In genomic region chr6:48842111-48842842, GRCm38 (mm10) we compare ENCODE assay signal across 8 mouse cellular contexts. TPM values are rescaled to one million over a fixed set of nuclear protein-coding genes. Genes with fewer than 3 reads are reported as not detected.
DNase-seq lines count a peak whose midpoint lies in the region; ATAC-seq and TF ChIP-seq lines count a peak whose summit lies in the region.
"Had no signal": no experiment of that assay in that cellular context is flagged by ENCODE, and none has a peak within 500 bp of the region (broad histone marks: within the 10 kb centered on the region; RNA-seq: fewer than 3 reads in every experiment).

No protein-coding gene starts in this region.

- no peaks in the 10 kb centered on the region; the same call in 1 of the 2 replicates for H3K4me1 ChIP-seq in small intestine, adult 2 months (ENCODE audit: control insufficient read depth, insufficient read depth, insufficient read length, low read length)

- DNase-seq in 3T3-L1 (ENCODE audit: low read depth, low spot score) (peak; percentile 68), A20 (ENCODE audit: low read depth, low spot score) (peak; percentile 61)
- peak; percentile 80 for DNase-seq in kidney, adult 18-20 months
- DNase-seq in lung, adult 18-20 months = peak; percentile 67 to 73
- no peak for DNase-seq in cerebellum, adult 18-20 months

- H3K27ac ChIP-seq in small intestine, adult 2 months (ENCODE audit: insufficient read depth, low read depth, low read length) = peak overlapping the region; percentile 80

- TF ChIP-seq POLR2A in small intestine, adult 2 months (IDR thresholded peaks at IDR 0.05; ENCODE audit: low read depth, low read length) = no peak

- 46% methylated on average over 11 of the region's 11 CpGs for WGBS in small intestine, adult 2 months

- peak overlapping the region; percentile 63 for H3K4me3 ChIP-seq in small intestine, adult 2 months (ENCODE audit: low read depth, low read length)

- TF ChIP-seq CTCF in small intestine, adult 2 months (IDR thresholded peaks at IDR 0.05; ENCODE audit: extremely low read depth, insufficient read length, insufficient replicate concordance, low read depth, low read length) = peak; percentile 46; the same call in 1 of the 2 replicates

- peaks cover 26% of the 10 kb centered on the region for H3K36me3 ChIP-seq in small intestine, adult 2 months (ENCODE audit: control insufficient read depth, insufficient read depth, low read length)

- 0 out of 2 replicates have a peak, but pooled peaks have one; percentile 18 for ATAC-seq in granulocyte monocyte progenitor cell, adult 5-6 weeks (replicated peaks; ENCODE audit: poor library complexity, severe bottlenecking)

- H3K27me3 ChIP-seq in small intestine, adult 2 months (ENCODE audit: control insufficient read depth, insufficient read depth, low read length) = no peaks in the 10 kb centered on the region

RNA-seq across cellular contexts. Expression of gene Tmem176b, which starts 1.0 kb away (rescaled TPM):
- 127 TPM in 2 replicates for total RNA-seq in granulocyte monocyte progenitor cell, adult 5-6 weeks (2014; fragmentation: Nextera tagmentation)
- total RNA-seq in granulocyte monocyte progenitor cell, adult 5-6 weeks (2017) = 88.4 and 105 TPM in 2 replicates
- polyA plus RNA-seq in small intestine, adult 2 months (2012; rRNA removed) = 118 and 211 TPM in 2 replicates

RNA-seq across cellular contexts. Expression of gene Tmem176a, which starts 1.6 kb away (rescaled TPM):
- total RNA-seq in granulocyte monocyte progenitor cell, adult 5-6 weeks (2014; fragmentation: Nextera tagmentation) = 36.2 and 69.4 TPM in 2 replicates
- 18.9 and 45.3 TPM in 2 replicates for total RNA-seq in granulocyte monocyte progenitor cell, adult 5-6 weeks (2017)
- polyA plus RNA-seq in small intestine, adult 2 months (2012; rRNA removed) = 52.3 and 84.3 TPM in 2 replicates

RNA-seq across cellular contexts. Expression of gene Aoc1, which starts 30.4 kb away (rescaled TPM):
- 0.41 and 1.8 TPM in 2 replicates for total RNA-seq in granulocyte monocyte progenitor cell, adult 5-6 weeks (2014; fragmentation: Nextera tagmentation)
- 0.69 TPM in 1 of 2 replicates, not detected in the other for total RNA-seq in granulocyte monocyte progenitor cell, adult 5-6 weeks (2017)
- polyA plus RNA-seq in small intestine, adult 2 months (2012; rRNA removed) = 85.5 and 894 TPM in 2 replicates
- total RNA-seq: neutrophil, adult 5-6 weeks had no signal

Comparison
In these comparisons a context has a peak if more than half of its experiments do, and no peak if none do; other contexts are left out.
1. DNase-seq: peak in 3T3-L1 (single experiment), A20 (single experiment), kidney, adult 18-20 months (single experiment) and lung, adult 18-20 months (2 of 2); none in cerebellum, adult 18-20 months (0 of 2).